Mouse (Mus musculus): ENCODE data around the gene Pcdh20. TPM values are rescaled to one million over a fixed set of nuclear protein-coding genes. Genes with fewer than 3 reads are reported as not detected.

Gene Pcdh20
- polyA plus RNA-seq, 1 experiment, result not detected

GRCm38 (mm10) chr14:88462944-88463343 lies 8.3 kb downstream of the Pcdh20 start:
- no peak for DNase-seq (ENCODE audit: low read depth in 1 of 2, low spot score in 2 of 2)
- no peaks in the 10 kb centered on the region for H3K36me3 ChIP-seq (ENCODE audit: control insufficient read depth, insufficient read depth, low read length)
- H3K27ac ChIP-seq (ENCODE audit: insufficient read depth, low read length), result no peak overlapping the region
- H3K4me3 ChIP-seq (ENCODE audit: extremely low read depth, insufficient read depth, insufficient read length), result no peak overlapping the region
- no peaks in the 10 kb centered on the region for H3K4me1 ChIP-seq (ENCODE audit: control insufficient read depth, insufficient read depth, insufficient read length)
- H3K27me3 ChIP-seq (ENCODE audit: control insufficient read depth, insufficient read depth, low read length), result no peaks in the 10 kb centered on the region
- 80% methylated on average over 3 of the region's 3 CpGs for WGBS
- no peak for TF ChIP-seq POLR2A (IDR thresholded peaks at IDR 0.05; ENCODE audit: low read depth, low read length)
- TF ChIP-seq CTCF (IDR thresholded peaks at IDR 0.05; ENCODE audit: extremely low read depth, insufficient read depth, insufficient read length, insufficient replicate concordance), result no peak

GRCm38 (mm10) chr14:88460705-88461104 lies 10.5 kb downstream of the Pcdh20 start:
- 73% methylated on average over 3 of the region's 3 CpGs for WGBS
- no peak for DNase-seq (ENCODE audit: low read depth in 1 of 2, low spot score in 2 of 2)
- H3K4me1 ChIP-seq (ENCODE audit: control insufficient read depth, insufficient read depth, insufficient read length), result no peaks in the 10 kb centered on the region
- H3K27me3 ChIP-seq (ENCODE audit: control insufficient read depth, insufficient read depth, low read length), result no peaks in the 10 kb centered on the region
- no peak overlapping the region for H3K4me3 ChIP-seq (ENCODE audit: extremely low read depth, insufficient read depth, insufficient read length)
- H3K36me3 ChIP-seq (ENCODE audit: control insufficient read depth, insufficient read depth, low read length), result no peaks in the 10 kb centered on the region
- no peak for TF ChIP-seq CTCF (IDR thresholded peaks at IDR 0.05; ENCODE audit: extremely low read depth, insufficient read depth, insufficient read length, insufficient replicate concordance)
- TF ChIP-seq POLR2A (IDR thresholded peaks at IDR 0.05; ENCODE audit: low read depth, low read length), result no peak
- no peak overlapping the region for H3K27ac ChIP-seq (ENCODE audit: insufficient read depth, low read length)

GRCm38 (mm10) chr14:88443304-88443703 lies 27.9 kb downstream of the Pcdh20 start:
- H3K36me3 ChIP-seq (ENCODE audit: control insufficient read depth, insufficient read depth, low read length), result no peaks in the 10 kb centered on the region
- H3K4me3 ChIP-seq (ENCODE audit: extremely low read depth, insufficient read depth, insufficient read length), result no peak overlapping the region
- 77% methylated on average over 5 of the region's 5 CpGs for WGBS
- no peaks in the 10 kb centered on the region for H3K27me3 ChIP-seq (ENCODE audit: control insufficient read depth, insufficient read depth, low read length)
- no peaks in the 10 kb centered on the region for H3K4me1 ChIP-seq (ENCODE audit: control insufficient read depth, insufficient read depth, insufficient read length)
- TF ChIP-seq POLR2A (IDR thresholded peaks at IDR 0.05; ENCODE audit: low read depth, low read length) (no peak), CTCF (IDR thresholded peaks at IDR 0.05; ENCODE audit: extremely low read depth, insufficient read depth, insufficient read length, insufficient replicate concordance) (no peak)
- H3K27ac ChIP-seq (ENCODE audit: insufficient read depth, low read length), result no peak overlapping the region
- no peak for DNase-seq (ENCODE audit: low read depth in 1 of 2, low spot score in 2 of 2)

GRCm38 (mm10) chr14:88429393-88429792 lies 41.8 kb downstream of the Pcdh20 start:
- no peak for TF ChIP-seq CTCF (IDR thresholded peaks at IDR 0.05; ENCODE audit: extremely low read depth, insufficient read depth, insufficient read length, insufficient replicate concordance)
- TF ChIP-seq POLR2A (IDR thresholded peaks at IDR 0.05; ENCODE audit: low read depth, low read length), result no peak
- WGBS, result 86% methylated on average over 7 of the region's 7 CpGs
- DNase-seq (ENCODE audit: low read depth in 1 of 2, low spot score in 2 of 2), result no peak
- Histone ChIP-seq H3K4me3 (ENCODE audit: extremely low read depth, insufficient read depth, insufficient read length) (no peak overlapping the region), H3K27ac (ENCODE audit: insufficient read depth, low read length) (no peak overlapping the region), H3K36me3 (ENCODE audit: control insufficient read depth, insufficient read depth, low read length) (no peaks in the 10 kb centered on the region), H3K27me3 (ENCODE audit: control insufficient read depth, insufficient read depth, low read length) (no peaks in the 10 kb centered on the region), H3K4me1 (ENCODE audit: control insufficient read depth, insufficient read depth, insufficient read length) (no peaks in the 10 kb centered on the region)

- no peaks in the 10 kb centered on the region for H3K27me3 ChIP-seq (ENCODE audit: control insufficient read depth, insufficient read depth, low read length)
- H3K36me3 ChIP-seq (ENCODE audit: control insufficient read depth, insufficient read depth, low read length), result no peaks in the 10 kb centered on the region
- DNase-seq (ENCODE audit: low read depth in 1 of 2, low spot score in 2 of 2), result no peak
- no peak for TF ChIP-seq CTCF (IDR thresholded peaks at IDR 0.05; ENCODE audit: extremely low read depth, insufficient read depth, insufficient read length, insufficient replicate concordance)
- no peak for TF ChIP-seq POLR2A (IDR thresholded peaks at IDR 0.05; ENCODE audit: low read depth, low read length)
- 88% methylated on average over 1 of the region's 1 CpGs for WGBS
- H3K4me3 ChIP-seq (ENCODE audit: extremely low read depth, insufficient read depth, insufficient read length), result no peak overlapping the region
- H3K27ac ChIP-seq (ENCODE audit: insufficient read depth, low read length), result no peak overlapping the region
- no peaks in the 10 kb centered on the region for H3K4me1 ChIP-seq (ENCODE audit: control insufficient read depth, insufficient read depth, insufficient read length)
These were observed 43.8 kb downstream of the Pcdh20 start for GRCm38 (mm10) chr14:88427370-88427769.
